12 mouse cellular contexts compared by ENCODE assay signal in genomic region chr14:22586796-22587195, GRCm38 (mm10).
"Had no signal": no experiment of that assay in that cellular context is flagged by ENCODE, and none has a peak within 500 bp of the region (broad histone marks: within the 10 kb centered on the region; RNA-seq: fewer than 3 reads in every experiment).

No protein-coding gene starts in this region.

- H3K4me1 ChIP-seq: megakaryocyte, embryonic 14.5 days; midbrain, embryonic 13.5 days had no signal

- H3K27me3 ChIP-seq: lung, embryonic 15.5 days; megakaryocyte, embryonic 14.5 days; stomach, embryonic 15.5 days had no signal

- H3K27ac ChIP-seq: left cerebral cortex, adult 2 months; limb, embryonic 10.5 days; lung, embryonic 15.5 days; macrophage; midbrain, embryonic 13.5 days; stomach, embryonic 15.5 days had no signal

- ATAC-seq: midbrain, embryonic 13.5 days had no signal

- DNase-seq: kidney, adult 18-20 months; kidney, postnatal 25 days; lung, postnatal 14 days; right cerebral cortex, postnatal 14 days; thymus, postnatal 36 days had no signal

- H3K9me3 ChIP-seq: limb, embryonic 10.5 days; lung, embryonic 15.5 days; megakaryocyte, embryonic 14.5 days; midbrain, embryonic 13.5 days; stomach, embryonic 15.5 days had no signal

- H3K36me3 ChIP-seq: limb, embryonic 10.5 days; lung, embryonic 15.5 days; midbrain, embryonic 13.5 days; stomach, embryonic 15.5 days had no signal

- H3K9ac ChIP-seq: lung, embryonic 15.5 days; midbrain, embryonic 13.5 days; stomach, embryonic 15.5 days had no signal

- H3K4me2 ChIP-seq: lung, embryonic 15.5 days; midbrain, embryonic 13.5 days; stomach, embryonic 15.5 days had no signal

- H3K4me3 ChIP-seq: left cerebral cortex, adult 2 months; limb, embryonic 10.5 days; lung, embryonic 15.5 days; megakaryocyte, embryonic 14.5 days; midbrain, embryonic 13.5 days; stomach, embryonic 15.5 days had no signal
